In the genomic region with DNA sequence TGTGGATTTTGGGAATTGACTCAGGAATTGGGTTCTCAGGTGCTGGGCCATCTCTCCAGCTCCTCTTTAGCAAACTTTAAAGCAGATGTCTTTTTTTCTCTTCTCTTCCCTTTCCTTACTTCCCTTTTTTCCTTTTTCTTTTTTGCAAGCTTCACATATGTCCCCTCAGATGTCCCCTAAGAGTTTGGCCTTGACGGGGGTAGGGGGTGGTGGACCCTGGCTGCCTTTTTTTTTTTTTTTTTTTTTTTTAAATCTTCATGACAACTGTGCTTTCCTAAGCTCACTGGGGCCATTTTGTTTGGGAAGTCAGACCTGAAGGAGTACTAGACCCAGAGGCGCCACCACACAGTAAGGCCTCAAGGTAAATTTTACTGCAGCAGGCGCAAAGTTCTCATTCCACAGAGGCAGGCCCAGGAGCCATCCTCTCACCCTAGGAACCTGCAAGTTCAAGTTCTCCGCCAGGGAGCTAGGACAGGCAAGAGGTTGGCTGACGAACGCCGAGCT, we compare ENCODE assay signal across 8 mouse cellular contexts. TPM values are rescaled to one million over a fixed set of nuclear protein-coding genes. Genes with fewer than 3 reads are reported as not detected.
DNase-seq lines count a peak whose midpoint lies in the region; ATAC-seq and TF ChIP-seq lines count a peak whose summit lies in the region.

No protein-coding gene starts in this region.

- WGBS in thymus, adult 2 months = 2% methylated on average over 7 of the region's 7 CpGs
- 2% methylated on average over 7 of the region's 7 CpGs for WGBS in liver, embryonic 11.5 days

- no peaks in the 10 kb centered on the region for H3K36me3 ChIP-seq in thymus, adult 2 months (ENCODE audit: control insufficient read depth, insufficient read depth, low read length)
- H3K36me3 ChIP-seq in liver, embryonic 11.5 days (ENCODE audit: control insufficient read depth, insufficient read depth, low read length) = no peaks in the 10 kb centered on the region

- no peaks in the 10 kb centered on the region for H3K4me1 ChIP-seq in thymus, adult 2 months (replicated peaks; ENCODE audit: control insufficient read depth, insufficient read depth, low read length)
- peaks cover 28% of the 10 kb centered on the region for H3K4me1 ChIP-seq in liver, embryonic 11.5 days (replicated peaks; ENCODE audit: control insufficient read depth, insufficient read depth, low read length)

- peak overlapping the region; percentile 99 for H3K27ac ChIP-seq in gastrocnemius, adult 2 months
- peak overlapping the region; percentile 55 for H3K27ac ChIP-seq in thymus, adult 2 months (ENCODE audit: control insufficient read depth, insufficient read depth, low read length)
- H3K27ac ChIP-seq in liver, embryonic 11.5 days (ENCODE audit: low read depth, low read length) = peak overlapping the region; percentile 97

- H3K9ac ChIP-seq in liver, embryonic 11.5 days (ENCODE audit: low read depth, low read length) = peak overlapping the region; percentile 88

- H3K4me3 ChIP-seq in gastrocnemius, adult 2 months = peak overlapping the region; percentile 100
- H3K4me3 ChIP-seq in thymus, adult 2 months (ENCODE audit: control insufficient read depth, insufficient read depth, low read length) = peak overlapping the region; percentile 66
- H3K4me3 ChIP-seq in liver, embryonic 11.5 days (ENCODE audit: low read depth, low read length) = peak overlapping the region; percentile 98

- peak; percentile 7; the same call in 1 of the 2 replicates for ATAC-seq in liver, embryonic 11.5 days (replicated peaks; ENCODE audit: low FRiP score)

- intact Hi-C loops in gastrocnemius, adult 2 months (cut with DNase I) = loop anchor here (2.0 to 5.0 kb wide), 3 partner anchors 17 to 127 kb away; a partner anchor contains a TSS

- TF ChIP-seq POLR2A in thymus, adult 2 months (IDR thresholded peaks at IDR 0.05; ENCODE audit: control insufficient read depth, extremely low read depth, insufficient read depth, low read length, poor library complexity) = no peak

- no peak; the same call in 1 of the 2 replicates for TF ChIP-seq CTCF in gastrocnemius, adult 2 months (IDR thresholded peaks at IDR 0.05)
- TF ChIP-seq CTCF in thymus, adult 2 months (IDR thresholded peaks at IDR 0.05; ENCODE audit: borderline replicate concordance, control insufficient read depth, extremely low read depth, insufficient read depth, low read length, poor library complexity) = no peak

- H3K27me3 ChIP-seq in thymus, adult 2 months (ENCODE audit: control insufficient read depth, insufficient read depth, low read length) = no peaks in the 10 kb centered on the region
- H3K27me3 ChIP-seq in liver, embryonic 11.5 days (replicated peaks; ENCODE audit: control insufficient read depth, insufficient read depth, low read length) = no peaks in the 10 kb centered on the region

- no peak for DNase-seq in gastrocnemius, adult 2 months
- no peak for DNase-seq in gastrocnemius, postnatal 4 days (ENCODE audit: low spot score in 2 of 2)
- DNase-seq in thymus, adult 2 months = no peak
- no peak for DNase-seq in thymus, postnatal 4 days
- no peak for DNase-seq in liver, embryonic 11.5 days (ENCODE audit: low spot score)
- DNase-seq in telencephalon, adult 2 months (ENCODE audit: low read depth, low spot score) = peak; percentile 35
- DNase-seq in adrenal gland, adult 18-20 months (ENCODE audit: low spot score in 2 of 2) = no peak
- no peak for DNase-seq in adrenal gland, postnatal 10 days

- no peaks in the 10 kb centered on the region for H3K9me3 ChIP-seq in liver, embryonic 11.5 days (ENCODE audit: control insufficient read depth, low read length)

- peak overlapping the region; percentile 75 for H3K4me2 ChIP-seq in liver, embryonic 11.5 days

RNA-seq across cellular contexts. Expression of a gene that starts 0.8 kb away (rescaled TPM):
- 10 to 100 TPM; 28.2 to 28.9 TPM for total RNA-seq in gastrocnemius, adult 2 months (2021)
- total RNA-seq in gastrocnemius, postnatal 4 days (2021) = 10 to 100 TPM; 34.4 to 41.6 TPM
- 20.4 and 23.0 TPM in 2 replicates for polyA plus RNA-seq in thymus, adult 2 months (2012; rRNA removed)
- 20.9 and 21.1 TPM in 2 replicates for polyA plus RNA-seq in liver, embryonic 11.5 days (2014; fragmentation: Nextera tagmentation; extraction: Ambion mirVana)
- 10 to 100 TPM; 50.0 to 54.6 TPM for total RNA-seq in adrenal gland, adult 18-20 months (2021)
- 10 to 100 TPM; 42.2 to 46.8 TPM for total RNA-seq in adrenal gland, postnatal 10 days (2021)

RNA-seq across cellular contexts. Expression of a gene that starts 5.0 kb away (rescaled TPM):
- total RNA-seq in gastrocnemius, adult 2 months (2021) = not detected
- total RNA-seq in gastrocnemius, postnatal 4 days (2021) = not detected
- polyA plus RNA-seq in thymus, adult 2 months (2012; rRNA removed) = not detected in 2 replicates
- polyA plus RNA-seq in liver, embryonic 11.5 days (2014; fragmentation: Nextera tagmentation; extraction: Ambion mirVana) = not detected in 2 replicates
- not detected for total RNA-seq in adrenal gland, adult 18-20 months (2021)
- not detected for total RNA-seq in adrenal gland, postnatal 10 days (2021)

RNA-seq across cellular contexts. Expression of a gene that starts 17.4 kb away (rescaled TPM):
- total RNA-seq in gastrocnemius, adult 2 months (2021) = 10 to 100 TPM; 10.0 to 18.8 TPM
- 10 to 100 TPM in 1 of 2 experiments, 1 to 10 TPM in 1; 9.2 to 10.2 TPM for total RNA-seq in gastrocnemius, postnatal 4 days (2021)
- polyA plus RNA-seq in thymus, adult 2 months (2012; rRNA removed) = 2.7 and 2.9 TPM in 2 replicates
- polyA plus RNA-seq in liver, embryonic 11.5 days (2014; fragmentation: Nextera tagmentation; extraction: Ambion mirVana) = 8.7 and 12.2 TPM in 2 replicates
- 10 to 100 TPM in 1 of 2 experiments, 1 to 10 TPM in 1; 8.0 to 13.7 TPM for total RNA-seq in adrenal gland, adult 18-20 months (2021)
- 10 to 100 TPM; 11.8 to 12.1 TPM for total RNA-seq in adrenal gland, postnatal 10 days (2021)
